Mouse (Mus musculus) C2C12 (cell line): ENCODE results near the gene Dscaml1.

Source experiments
- CTCF ChIP-seq: IDR thresholded peaks from one replicate; pipeline ENCODE4 v1.5.1; 2011; ENCODE audit not compliant: control insufficient read depth, insufficient read depth, insufficient read length
- MYOG ChIP-seq: IDR thresholded peaks from one replicate; pipeline ENCODE4 v1.6.1; 2011; ENCODE audit not compliant: control insufficient read depth, insufficient read length; ENCODE audit errors: extremely low read depth
- USF1 ChIP-seq: IDR thresholded peaks from one replicate; pipeline ENCODE4 v1.6.1; 2011; ENCODE audit warnings: low read depth, mild to moderate bottlenecking, control low read depth, moderate library complexity

- TF ChIP-seq USF1 (no peak), MYOG (no peak), CTCF (no peak)
Measured at GRCm38 (mm10) chr9:45779201-45779600, 352.8 kb downstream of the Dscaml1 start.
